Mouse (Mus musculus) stomach, embryonic 15.5 days (tissue): ENCODE data around the gene Dcakd. TPM values are rescaled to one million over a fixed set of nuclear protein-coding genes. Genes with fewer than 3 reads are reported as not detected.
A peak's percentile ranks its signal among the peaks of the same experiment; 100 is the strongest.

Experiments used
- ATAC-seq: fragments of 200-750 bp; cut with Nextera tagmentation; 2 replicates; pipeline ENCODE4 v1.8.0; 2017; ENCODE audit warnings: low read depth, moderate number of reproducible peaks, moderate TSS enrichment; ENCODE audit not compliant: insufficient read depth, low FRiP score
- H3K27ac ChIP-seq: fragments of 300-500 bp; sonication (generic); 2 replicates; pipeline ENCODE4 v1.5.1; 2015; ENCODE audit warnings: mild to moderate bottlenecking, inconsistent platforms
- H3K27me3 ChIP-seq: fragments of 300-500 bp; sonication (generic); replicated peaks from 2 replicates; pipeline ENCODE4 v1.6.1; 2015; ENCODE audit warnings: inconsistent platforms
- H3K36me3 ChIP-seq: fragments of 300-500 bp; sonication (generic); 2 replicates; pipeline ENCODE4 v1.6.1; 2015; ENCODE audit warnings: inconsistent platforms
- H3K4me1 ChIP-seq: fragments of 300-500 bp; sonication (generic); 2 replicates; pipeline ENCODE4 v1.6.1; 2015; ENCODE audit warnings: inconsistent platforms
- H3K4me2 ChIP-seq: fragments of 300-500 bp; sonication (generic); 2 replicates; pipeline ENCODE4 v1.6.1; 2015; ENCODE audit warnings: mild to moderate bottlenecking, inconsistent platforms
- H3K4me3 ChIP-seq: fragments of 300-500 bp; sonication (generic); replicated peaks from 2 replicates; pipeline ENCODE4 v1.5.1; 2015; ENCODE audit warnings: inconsistent platforms
- H3K9ac ChIP-seq: fragments of 300-500 bp; sonication (generic); 2 replicates; pipeline ENCODE4 v1.6.1; 2015; ENCODE audit warnings: inconsistent platforms
- H3K9me3 ChIP-seq: fragments of 300-500 bp; sonication (generic); 2 replicates; pipeline ENCODE4 v1.6.1; 2016; ENCODE audit warnings: inconsistent platforms
- WGBS: fragments of 180-500 bp; shearing (Covaris S2); methylation state at CpG from one replicate; pipeline ENCODE4 v1.1.7; 2015; 5-methylcytosine and 5-hydroxymethylcytosine counted together
- polyA plus RNA-seq: library from polyadenylated mRNA; unstranded; fragments of >200 nt; fragmentation: Nextera tagmentation; extraction: Ambion mirVana; gene quantifications from 2 replicates; pipeline ENCODE4 v1.2.1, GENCODE M21; 2015

Gene Dcakd
- polyA plus RNA-seq, 1 experiment from 2014 or later: 107 TPM

DNA sequence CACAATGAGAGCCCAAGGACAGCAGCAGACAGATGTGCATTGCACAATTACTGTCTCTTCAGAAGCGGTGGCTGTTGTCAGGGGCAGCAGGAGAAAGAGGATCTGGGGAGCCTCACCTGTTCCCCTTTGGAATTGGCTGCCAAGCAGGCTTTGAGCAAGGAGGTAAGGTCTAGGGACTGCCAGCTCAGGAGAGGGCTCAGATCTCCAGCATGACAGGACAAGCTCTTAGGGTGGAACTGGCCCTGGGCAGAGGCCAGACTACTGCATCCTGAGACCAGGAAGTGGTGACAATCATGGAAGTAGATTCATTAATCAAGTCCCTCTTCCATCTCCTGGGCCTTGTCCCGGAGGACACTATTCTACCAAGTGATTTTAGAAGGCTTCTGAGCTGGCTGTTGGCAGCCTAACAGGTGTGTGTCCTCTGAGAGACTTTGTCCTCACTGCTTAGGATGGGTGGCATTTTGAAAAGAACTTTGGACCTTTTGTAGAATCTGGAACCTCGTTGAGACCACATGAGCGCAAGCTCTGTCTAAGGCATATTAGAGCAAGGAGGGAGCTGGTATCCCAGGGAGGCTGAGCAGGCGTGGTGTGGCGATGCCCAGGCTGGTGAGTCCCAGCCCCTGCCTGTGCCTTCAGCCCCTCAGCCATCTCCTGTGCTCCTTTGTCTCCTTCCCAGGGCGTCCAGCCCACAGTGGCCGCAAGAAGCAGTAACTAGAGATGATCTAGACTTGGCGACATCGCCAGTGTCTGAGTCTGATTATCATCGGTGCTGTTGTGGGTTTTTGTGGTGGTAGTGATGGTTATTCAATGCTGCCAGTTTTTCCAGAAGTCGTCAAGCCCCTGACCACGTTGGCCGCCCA, 38.3 kb upstream of the Dcakd start:
- no peaks in the 10 kb centered on the region for H3K27me3 ChIP-seq
- H3K36me3 ChIP-seq: peaks cover 72% of the 10 kb centered on the region
- ATAC-seq: no peak
- H3K4me3 ChIP-seq: no peak overlapping the region
- H3K9me3 ChIP-seq: no peaks in the 10 kb centered on the region
- H3K4me1 ChIP-seq: no peaks in the 10 kb centered on the region
- no peak overlapping the region for H3K9ac ChIP-seq
- H3K4me2 ChIP-seq: no peak overlapping the region
- WGBS: 90% methylated on average over 14 of the region's 14 CpGs
- H3K27ac ChIP-seq: no peak overlapping the region

DNA sequence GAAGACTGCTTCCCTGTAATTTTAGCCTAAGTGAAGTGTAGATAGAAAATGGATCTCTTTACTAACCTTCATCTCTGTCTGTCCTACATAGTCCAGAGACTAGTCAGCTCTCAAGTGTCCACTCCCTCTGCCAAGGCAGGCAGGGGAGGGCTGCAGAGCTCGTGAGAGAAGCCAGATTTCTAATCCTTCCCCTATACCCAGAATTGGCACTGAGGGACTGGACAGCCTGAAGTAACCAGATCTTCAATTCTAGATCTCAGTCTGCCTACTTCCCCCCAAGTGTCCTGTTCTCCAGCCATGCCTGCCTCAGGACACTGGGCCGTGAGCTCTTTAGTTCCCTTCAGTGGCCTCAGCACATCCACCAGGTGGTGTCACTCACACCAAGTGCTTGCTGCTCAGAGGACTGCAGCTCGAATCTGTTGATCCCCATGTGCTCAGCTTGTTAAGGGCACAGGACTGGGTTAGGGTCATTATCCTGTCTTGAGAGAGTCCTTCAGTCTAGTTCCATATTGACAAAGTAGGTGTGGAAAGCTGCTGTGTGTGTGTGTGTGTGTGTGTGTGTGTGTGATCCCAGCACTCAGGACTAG, 30.5 kb upstream of the Dcakd start:
- no peak overlapping the region for H3K4me2 ChIP-seq
- H3K4me3 ChIP-seq: no peak overlapping the region
- no peaks in the 10 kb centered on the region for H3K27me3 ChIP-seq
- no peak for ATAC-seq
- 66% methylated on average over 3 of the region's 3 CpGs for WGBS
- H3K27ac ChIP-seq: no peak overlapping the region
- no peaks in the 10 kb centered on the region for H3K9me3 ChIP-seq
- peaks cover 62% of the 10 kb centered on the region for H3K36me3 ChIP-seq
- no peaks in the 10 kb centered on the region for H3K4me1 ChIP-seq
- no peak overlapping the region for H3K9ac ChIP-seq

DNA sequence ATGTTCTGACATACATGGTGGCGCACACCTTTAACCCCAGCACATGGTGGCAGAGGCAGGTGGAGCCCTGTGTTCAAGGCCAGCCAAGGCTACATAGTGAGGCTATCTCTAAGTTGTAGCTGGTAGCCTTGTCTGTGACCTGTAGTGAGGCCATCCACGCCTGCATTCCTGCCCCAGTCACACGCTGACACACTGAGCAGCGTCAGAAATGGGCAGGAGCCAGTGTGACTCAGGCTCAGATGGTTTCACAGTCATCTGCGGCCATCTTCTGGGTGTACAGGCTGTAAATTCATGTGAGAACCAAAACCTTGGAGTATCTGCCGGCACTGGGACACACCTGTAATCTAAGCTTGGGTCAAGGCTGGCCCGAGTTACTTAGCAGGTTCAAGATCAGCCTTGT, 28.5 kb upstream of the Dcakd start:
- Histone ChIP-seq H3K9me3 (no peaks in the 10 kb centered on the region), H3K9ac (no peak overlapping the region), H3K27me3 (no peaks in the 10 kb centered on the region), H3K36me3 (peaks cover 66% of the 10 kb centered on the region), H3K4me1 (no peaks in the 10 kb centered on the region), H3K27ac (no peak overlapping the region), H3K4me2 (no peak overlapping the region), H3K4me3 (no peak overlapping the region)
- 95% methylated on average over 7 of the region's 7 CpGs for WGBS
- no peak for ATAC-seq

DNA sequence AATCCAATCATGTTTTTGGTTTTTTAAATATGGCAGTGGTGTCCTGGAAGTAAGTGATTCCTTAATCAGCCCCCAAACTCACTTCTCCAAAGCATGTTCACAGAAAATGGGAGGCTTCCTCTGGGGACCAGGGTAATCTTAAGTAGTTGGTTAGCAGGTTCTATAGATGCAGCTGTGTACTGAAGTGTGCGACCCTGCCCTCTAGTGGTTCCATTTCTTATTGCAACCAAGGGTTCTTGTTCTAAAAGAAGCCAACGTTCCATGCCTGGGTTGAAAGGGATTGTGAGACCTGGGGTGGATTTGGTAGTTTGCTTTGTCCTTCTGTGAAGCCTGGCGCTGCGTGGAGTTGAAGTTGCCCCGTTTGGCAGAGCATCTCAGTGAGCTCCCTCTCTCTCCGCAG, 26.7 kb upstream of the Dcakd start:
- H3K4me1 ChIP-seq: no peaks in the 10 kb centered on the region
- H3K4me3 ChIP-seq: no peak overlapping the region
- peak; percentile 40; the same call in 1 of the 2 replicates for ATAC-seq
- H3K4me2 ChIP-seq: no peak overlapping the region
- H3K9ac ChIP-seq: no peak overlapping the region
- H3K36me3 ChIP-seq: peaks cover 60% of the 10 kb centered on the region
- no peak overlapping the region for H3K27ac ChIP-seq
- 47% methylated on average over 6 of the region's 6 CpGs for WGBS
- no peaks in the 10 kb centered on the region for H3K9me3 ChIP-seq
- H3K27me3 ChIP-seq: no peaks in the 10 kb centered on the region

DNA sequence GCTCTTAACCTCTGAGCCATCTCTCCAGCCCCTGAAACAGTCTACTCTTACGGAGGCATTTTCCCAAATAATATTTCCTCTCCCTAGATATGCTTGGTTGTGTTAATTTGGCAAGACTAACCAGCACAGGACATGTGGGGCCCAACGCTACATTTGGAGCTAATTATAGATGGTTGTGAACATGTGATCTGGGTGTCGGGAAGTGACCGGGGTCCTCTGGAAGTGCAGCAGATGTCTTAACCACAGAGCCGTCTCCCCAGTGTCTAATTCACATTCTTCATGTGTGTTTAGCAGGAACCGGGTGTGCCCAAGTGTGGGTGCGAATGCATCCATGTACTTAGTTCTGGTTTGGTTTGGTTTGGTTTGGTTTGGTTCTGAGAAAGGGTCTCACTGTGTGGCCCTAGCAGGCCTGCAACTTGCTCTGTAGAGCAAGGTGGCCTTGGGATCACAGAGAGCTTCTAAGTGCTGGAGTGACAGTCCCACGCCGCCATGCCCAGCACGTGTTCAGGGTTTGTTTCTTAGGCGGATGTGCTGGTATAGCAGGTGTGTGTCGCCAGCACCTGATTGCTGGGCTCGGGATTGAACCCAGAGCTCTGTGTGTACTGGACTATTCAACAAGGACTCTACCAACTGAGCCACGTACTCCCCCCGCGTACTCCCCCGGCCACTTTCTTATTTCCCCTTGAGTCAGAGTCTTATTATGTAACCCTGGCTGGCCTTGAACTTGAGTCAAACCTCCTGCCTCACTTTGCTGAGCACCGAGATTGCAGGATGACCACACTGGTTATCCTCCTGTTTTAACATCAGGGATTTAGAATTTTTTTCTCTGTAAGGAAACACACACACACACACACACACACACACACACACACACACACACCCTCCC, 25.3 kb upstream of the Dcakd start:
- Histone ChIP-seq H3K9ac (no peak overlapping the region), H3K27ac (no peak overlapping the region), H3K9me3 (no peaks in the 10 kb centered on the region), H3K27me3 (no peaks in the 10 kb centered on the region), H3K4me1 (no peaks in the 10 kb centered on the region), H3K36me3 (peaks cover 56% of the 10 kb centered on the region), H3K4me3 (no peak overlapping the region), H3K4me2 (no peak overlapping the region)
- 87% methylated on average over 18 of the region's 18 CpGs for WGBS
- no peak for ATAC-seq

DNA sequence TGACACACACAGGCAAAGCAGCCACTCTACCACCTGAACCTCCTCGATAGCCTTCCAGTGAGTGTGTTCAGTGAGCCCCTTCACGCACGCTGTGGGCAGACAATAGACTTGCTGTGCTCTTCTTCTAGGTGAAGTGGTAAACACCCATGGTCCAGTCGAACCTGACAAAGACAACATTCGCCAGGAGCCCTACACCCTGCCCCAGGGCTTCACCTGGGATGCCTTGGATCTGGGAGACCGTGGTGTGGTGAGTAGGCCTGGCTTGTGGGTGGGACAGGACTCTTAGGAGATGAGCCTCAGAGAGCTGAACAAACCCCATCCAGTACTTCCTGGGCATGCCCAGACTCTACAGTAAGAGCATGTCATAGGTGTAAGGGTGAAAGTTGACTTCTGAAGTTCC, 23.9 kb upstream of the Dcakd start:
- no peak overlapping the region for H3K4me2 ChIP-seq
- WGBS: 91% methylated on average over 6 of the region's 6 CpGs
- H3K9ac ChIP-seq: no peak overlapping the region
- H3K4me1 ChIP-seq: no peaks in the 10 kb centered on the region
- peaks cover 46% of the 10 kb centered on the region for H3K36me3 ChIP-seq
- H3K27me3 ChIP-seq: no peaks in the 10 kb centered on the region
- H3K9me3 ChIP-seq: no peaks in the 10 kb centered on the region
- no peak overlapping the region for H3K27ac ChIP-seq
- ATAC-seq: no peak
- H3K4me3 ChIP-seq: no peak overlapping the region

DNA sequence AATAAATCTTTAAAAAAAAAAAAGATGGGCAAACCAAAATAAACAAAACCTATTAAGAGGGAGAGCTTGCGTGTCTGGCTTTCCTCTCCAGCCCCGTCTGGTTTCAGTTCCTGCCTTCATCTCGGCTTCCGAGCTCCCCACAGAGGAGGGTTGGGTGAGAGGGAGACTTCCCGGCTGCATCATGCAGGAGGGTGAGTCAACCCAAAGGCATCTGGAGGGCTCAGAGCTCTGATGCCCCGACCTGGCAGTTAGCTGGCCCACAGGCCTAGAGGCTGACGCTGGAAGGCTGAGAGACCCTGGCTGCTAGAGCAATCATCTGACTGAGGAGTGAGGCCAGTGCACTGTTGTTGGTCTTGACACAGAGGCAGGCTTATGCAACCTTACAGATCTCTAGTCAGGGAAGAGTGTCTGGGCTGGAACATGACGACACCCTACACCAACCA, 23.1 kb upstream of the Dcakd start:
- no peak overlapping the region for H3K4me3 ChIP-seq
- H3K27me3 ChIP-seq: no peaks in the 10 kb centered on the region
- peaks cover 43% of the 10 kb centered on the region for H3K36me3 ChIP-seq
- 55% methylated on average over 8 of the region's 8 CpGs for WGBS
- H3K27ac ChIP-seq: no peak overlapping the region
- no peaks in the 10 kb centered on the region for H3K9me3 ChIP-seq
- ATAC-seq: no peak
- no peaks in the 10 kb centered on the region for H3K4me1 ChIP-seq
- H3K9ac ChIP-seq: no peak overlapping the region
- H3K4me2 ChIP-seq: no peak overlapping the region

DNA sequence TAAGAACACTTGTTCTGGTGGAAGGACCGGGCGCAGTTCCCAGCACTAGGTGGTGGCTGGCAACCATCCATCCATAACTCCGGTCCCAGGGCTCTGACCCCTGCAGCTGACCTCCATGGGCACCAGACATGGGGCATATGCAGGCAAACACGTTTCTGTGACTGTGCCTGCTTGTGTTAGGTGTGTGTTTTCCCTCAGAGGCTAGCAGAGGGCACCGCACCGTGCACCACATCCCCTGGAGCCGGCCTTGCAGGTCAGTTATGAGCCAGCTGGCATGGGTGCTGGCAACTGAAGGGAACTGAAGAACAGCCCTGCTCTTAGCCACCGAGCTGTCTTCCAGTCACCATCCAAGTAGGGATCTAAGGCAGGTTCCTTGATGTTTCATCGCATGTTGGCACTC, 22.0 kb upstream of the Dcakd start:
- Histone ChIP-seq H3K4me2 (no peak overlapping the region), H3K4me3 (no peak overlapping the region), H3K9ac (no peak overlapping the region), H3K27ac (no peak overlapping the region), H3K36me3 (peaks cover 43% of the 10 kb centered on the region), H3K9me3 (no peaks in the 10 kb centered on the region), H3K4me1 (no peaks in the 10 kb centered on the region), H3K27me3 (no peaks in the 10 kb centered on the region)
- 92% methylated on average over 9 of the region's 9 CpGs for WGBS
- ATAC-seq: no peak

GRCm38 (mm10) chr11:103049611-103050010, 21.5 kb upstream of the Dcakd start:
- H3K4me2 ChIP-seq: no peak overlapping the region
- ATAC-seq: no peak
- no peaks in the 10 kb centered on the region for H3K27me3 ChIP-seq
- H3K4me1 ChIP-seq: no peaks in the 10 kb centered on the region
- H3K9me3 ChIP-seq: no peaks in the 10 kb centered on the region
- no peak overlapping the region for H3K4me3 ChIP-seq
- H3K36me3 ChIP-seq: peaks cover 48% of the 10 kb centered on the region
- H3K27ac ChIP-seq: no peak overlapping the region
- 84% methylated on average over 5 of the region's 5 CpGs for WGBS
- no peak overlapping the region for H3K9ac ChIP-seq

GRCm38 (mm10) chr11:103046286-103046685, 18.2 kb upstream of the Dcakd start:
- H3K9me3 ChIP-seq: no peaks in the 10 kb centered on the region

GRCm38 (mm10) chr11:103043982-103044381, 15.8 kb upstream of the Dcakd start:
- no peaks in the 10 kb centered on the region for H3K9me3 ChIP-seq
- no peak for ATAC-seq
- H3K27me3 ChIP-seq: no peaks in the 10 kb centered on the region
- 96% methylated on average over 3 of the region's 3 CpGs for WGBS
- H3K27ac ChIP-seq: no peak overlapping the region
- no peaks in the 10 kb centered on the region for H3K4me1 ChIP-seq
- H3K4me3 ChIP-seq: no peak overlapping the region
- no peak overlapping the region for H3K9ac ChIP-seq
- no peak overlapping the region for H3K4me2 ChIP-seq
- H3K36me3 ChIP-seq: peaks cover 30% of the 10 kb centered on the region

More at GRCm38 (mm10) chr11:103046286-103046685, 18.2 kb upstream of the Dcakd start:
- H3K4me1 ChIP-seq: no peaks in the 10 kb centered on the region
- ATAC-seq: no peak
- H3K27ac ChIP-seq: no peak overlapping the region
- H3K27me3 ChIP-seq: no peaks in the 10 kb centered on the region
- no peak overlapping the region for H3K9ac ChIP-seq
- no peak overlapping the region for H3K4me3 ChIP-seq
- H3K4me2 ChIP-seq: no peak overlapping the region
- 79% methylated on average over 8 of the region's 8 CpGs for WGBS
- peaks cover 38% of the 10 kb centered on the region for H3K36me3 ChIP-seq

- Histone ChIP-seq H3K9me3 (no peaks in the 10 kb centered on the region), H3K9ac (no peak overlapping the region), H3K4me1 (no peaks in the 10 kb centered on the region), H3K4me2 (no peak overlapping the region), H3K4me3 (no peak overlapping the region), H3K27me3 (no peaks in the 10 kb centered on the region), H3K27ac (no peak overlapping the region), H3K36me3 (peaks cover 30% of the 10 kb centered on the region)
- WGBS: 73% methylated on average over 4 of the region's 4 CpGs
- ATAC-seq: no peak
Observed at GRCm38 (mm10) chr11:103042828-103043227, 14.7 kb upstream of the Dcakd start.
